Mouse (Mus musculus) G1E-ER4 (cell line): ENCODE measurements around the gene St8sia1. TPM values are rescaled to one million over a fixed set of nuclear protein-coding genes. Genes with fewer than 3 reads are reported as not detected.

ENCODE experiments used
- GATA1 ChIP-seq: IDR thresholded peaks from one replicate; pipeline ENCODE4 v1.8.0; 2012; ENCODE audit warnings: low read length, inconsistent platforms
- polyA plus RNA-seq: library from polyadenylated mRNA; stranded (reverse); fragments of >175 nt; gene quantifications from 2 replicates; pipeline ENCODE4 v1.2.3, GENCODE M21; 2012

The St8sia1 gene
- polyA plus RNA-seq, 1 experiment = not detected

- no peak for TF ChIP-seq GATA1
Measured at GRCm38 (mm10) chr6:142838501-142838900, 125.8 kb downstream of the St8sia1 start.

GRCm38 (mm10) chr6:142837326-142837725, 126.9 kb downstream of the St8sia1 start:
- no peak for TF ChIP-seq GATA1

DNA sequence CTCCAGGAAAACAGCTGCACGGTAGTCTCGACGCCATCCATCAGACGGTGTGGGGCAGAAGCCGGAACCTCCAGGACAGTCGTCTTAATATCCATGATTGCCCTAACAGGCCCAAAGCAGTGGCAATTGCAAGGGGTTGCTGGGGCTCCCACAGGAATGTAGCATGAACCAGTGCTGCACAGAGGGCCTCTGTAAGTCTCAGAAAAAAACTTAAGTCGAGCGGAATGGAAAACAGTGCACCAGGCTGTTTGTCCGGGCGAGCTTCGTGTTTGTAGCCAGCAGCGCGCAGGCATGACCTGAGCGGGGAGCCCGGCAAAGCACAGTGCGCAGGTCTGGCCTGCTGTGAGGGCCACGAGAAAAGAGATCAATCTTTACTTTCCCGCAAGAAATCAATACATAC, 128.5 kb downstream of the St8sia1 start:
- no peak for TF ChIP-seq GATA1

GRCm38 (mm10) chr6:142834911-142835310, 129.3 kb downstream of the St8sia1 start:
- TF ChIP-seq GATA1 = no peak

DNA sequence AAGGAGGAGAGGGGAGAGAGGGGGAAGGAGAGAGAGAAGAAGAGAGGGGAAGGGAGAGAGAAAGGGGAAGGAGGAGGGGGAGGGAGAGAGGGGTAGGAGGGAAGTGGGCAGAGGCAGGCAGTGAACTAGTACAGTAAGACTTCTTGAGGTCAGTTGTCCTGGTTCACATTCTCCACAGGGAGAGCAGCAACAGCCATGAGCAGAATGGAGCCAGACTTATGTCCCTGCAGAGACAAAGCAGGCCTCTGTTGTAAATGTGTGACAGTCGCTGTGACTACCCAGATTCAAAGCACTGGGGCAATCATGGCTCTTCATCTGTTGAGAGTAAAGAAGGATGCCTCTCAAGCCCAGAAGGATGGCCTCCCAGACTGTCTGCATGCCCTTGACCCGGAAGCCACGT, 132.5 kb downstream of the St8sia1 start:
- TF ChIP-seq GATA1 = no peak

DNA sequence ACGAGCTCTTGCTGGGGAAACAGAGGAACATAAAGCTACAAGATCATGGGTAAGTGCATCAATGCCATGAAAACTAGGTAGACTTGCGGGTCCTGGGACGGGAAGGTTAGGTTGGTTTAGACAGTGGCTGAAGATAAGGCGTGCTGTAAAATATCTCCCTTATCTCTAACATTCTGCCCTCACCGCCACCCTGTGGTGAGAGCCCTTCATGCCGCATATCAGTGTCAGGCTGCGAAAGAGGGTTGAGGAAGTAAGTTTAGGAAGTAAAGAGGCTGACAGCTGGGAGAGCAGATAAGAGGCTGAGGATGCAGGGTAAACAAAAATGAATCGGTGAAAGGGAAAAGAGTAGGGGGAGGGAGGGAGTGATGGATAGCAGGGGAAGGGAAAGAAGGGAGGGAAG, 133.0 kb downstream of the St8sia1 start:
- peak; percentile 97 for TF ChIP-seq GATA1

DNA sequence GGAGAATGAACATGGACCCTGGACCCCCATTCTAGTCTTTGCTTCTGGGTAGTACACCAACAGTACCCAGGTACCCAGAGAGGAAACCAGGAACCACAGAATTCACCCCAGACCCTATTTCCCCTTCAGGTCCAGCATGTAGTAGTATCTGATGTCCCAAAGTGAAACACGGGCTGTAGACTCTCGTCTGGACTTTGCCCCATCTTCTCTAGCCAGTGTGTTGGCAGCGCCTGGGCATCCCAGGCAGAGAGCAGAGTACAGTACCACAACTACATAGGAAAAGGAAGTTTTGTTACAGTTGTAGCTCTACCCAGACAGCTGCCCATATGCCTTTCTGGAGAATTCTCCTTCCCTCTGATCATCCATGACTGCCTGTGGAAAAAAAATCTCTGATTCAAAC, 134.0 kb downstream of the St8sia1 start:
- no peak for TF ChIP-seq GATA1

DNA sequence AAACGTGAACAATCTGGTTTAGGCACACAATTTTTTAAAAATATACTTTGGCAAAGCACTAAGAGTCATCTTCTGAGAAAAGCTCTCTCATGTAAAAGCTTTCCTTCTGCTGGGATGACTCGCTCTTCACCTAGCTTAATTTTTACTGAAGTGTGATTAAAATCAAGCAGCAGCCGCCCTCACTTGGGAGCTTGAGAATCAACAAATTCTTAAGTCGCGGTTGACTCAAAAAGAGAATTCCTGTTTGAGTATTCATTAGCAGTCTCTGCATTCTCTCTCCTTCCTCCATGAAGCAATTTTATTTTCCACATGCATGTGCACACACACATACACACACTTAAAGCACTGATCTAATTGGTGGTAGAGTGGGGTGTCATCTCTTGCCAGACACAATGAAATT, 138.8 kb downstream of the St8sia1 start:
- no peak for TF ChIP-seq GATA1

GRCm38 (mm10) chr6:142823008-142823787, 141.1 kb downstream of the St8sia1 start:
- no peak for TF ChIP-seq GATA1

DNA sequence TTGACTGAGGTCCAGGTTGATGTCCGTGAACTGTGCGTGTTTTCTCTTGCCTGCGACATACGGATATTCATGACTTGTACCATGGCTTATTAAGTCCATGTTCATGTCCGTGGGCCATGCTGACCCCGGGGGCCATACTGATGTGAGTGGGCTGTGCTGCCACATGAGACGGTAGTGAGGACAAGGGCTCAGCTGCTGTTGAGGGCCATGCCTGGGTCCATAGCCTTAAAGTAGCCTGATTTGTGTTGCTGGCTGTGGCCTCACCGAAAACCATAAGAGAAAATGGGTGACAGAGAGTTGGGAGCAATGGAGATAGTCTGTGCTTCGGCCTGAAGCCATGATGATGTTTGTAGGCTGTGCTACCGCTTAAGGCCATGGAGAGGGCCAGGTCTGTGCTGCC, 145.9 kb downstream of the St8sia1 start:
- TF ChIP-seq GATA1 = no peak

DNA sequence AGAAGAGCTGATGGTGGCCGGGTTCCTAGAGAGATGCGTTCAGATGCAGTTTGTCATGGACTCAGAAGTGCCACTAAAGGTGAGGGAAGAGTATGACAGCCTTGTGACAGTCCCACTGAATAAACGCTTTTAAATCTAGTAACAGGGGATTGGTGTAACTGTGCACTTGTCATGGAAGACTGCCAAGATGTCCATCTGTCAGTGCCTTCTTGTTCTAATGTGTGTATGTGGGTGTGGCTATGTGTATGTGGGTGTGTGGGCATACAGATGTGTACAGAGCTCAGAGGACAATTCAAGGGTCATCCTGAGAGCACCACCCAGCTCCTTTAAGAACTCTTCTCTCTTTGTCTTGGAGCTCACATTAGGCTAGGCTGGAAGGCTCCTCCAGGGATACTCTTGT, 148.7 kb downstream of the St8sia1 start:
- TF ChIP-seq GATA1 = no peak

DNA sequence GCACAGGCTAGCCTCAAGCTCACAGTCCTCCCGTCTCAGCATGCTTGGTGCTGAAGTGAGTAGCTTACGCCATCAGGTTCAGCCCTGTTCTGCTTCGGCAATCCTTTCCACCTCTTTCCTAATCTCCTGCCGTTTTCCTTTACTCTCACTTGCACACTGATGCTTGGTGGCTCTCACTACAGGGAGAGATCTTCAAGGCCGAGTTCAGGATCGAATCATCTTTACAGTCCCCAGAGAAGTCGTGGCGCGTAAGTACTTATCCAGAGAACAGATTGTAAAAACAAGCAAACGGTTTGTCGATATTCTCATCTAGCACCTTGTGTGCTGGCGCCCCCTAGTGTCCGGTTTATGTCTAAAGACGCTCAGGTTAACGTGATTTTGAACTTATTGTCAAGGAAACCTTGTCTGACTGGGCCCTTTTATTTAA, 149.7 kb downstream of the St8sia1 start:
- TF ChIP-seq GATA1 = no peak

DNA sequence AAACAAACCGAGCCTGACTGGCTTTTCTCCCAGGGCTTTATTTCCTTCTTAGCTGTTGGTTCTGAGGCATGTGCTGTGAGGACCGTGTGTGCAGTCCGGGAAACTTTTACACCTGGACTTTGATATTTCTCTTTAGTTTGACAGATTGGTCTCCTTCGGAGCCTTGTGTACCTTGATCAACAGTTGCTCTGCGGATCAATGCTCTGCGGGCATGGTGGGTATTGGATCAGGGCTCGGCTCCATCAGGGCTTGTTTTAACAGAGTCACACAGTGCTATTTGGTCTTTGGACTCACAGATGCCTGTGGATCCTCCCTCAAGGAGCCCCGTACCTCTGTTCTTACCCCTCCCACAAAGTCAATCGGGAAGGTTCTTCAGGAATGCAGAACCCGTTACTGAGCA, 150.2 kb downstream of the St8sia1 start:
- no peak for TF ChIP-seq GATA1

DNA sequence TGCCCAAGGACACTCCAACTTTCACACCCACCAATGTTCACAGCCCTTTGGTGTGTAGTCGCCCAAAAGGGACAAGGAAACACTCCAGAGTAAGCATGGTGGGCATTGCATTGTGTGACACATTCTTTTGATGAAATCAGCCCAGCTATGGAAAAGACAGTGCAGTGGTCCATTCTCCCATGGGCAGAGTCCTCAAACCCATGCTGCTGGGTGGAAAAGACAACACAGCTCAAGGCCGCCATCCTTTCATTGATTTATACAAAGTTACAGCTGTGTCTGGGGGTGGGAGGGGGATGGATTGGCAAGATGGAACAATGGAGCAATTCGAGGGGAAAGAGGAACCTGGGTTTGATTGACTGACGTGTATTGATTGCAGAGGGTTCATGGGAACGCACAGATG, 151.3 kb downstream of the St8sia1 start:
- TF ChIP-seq GATA1 = no peak

DNA sequence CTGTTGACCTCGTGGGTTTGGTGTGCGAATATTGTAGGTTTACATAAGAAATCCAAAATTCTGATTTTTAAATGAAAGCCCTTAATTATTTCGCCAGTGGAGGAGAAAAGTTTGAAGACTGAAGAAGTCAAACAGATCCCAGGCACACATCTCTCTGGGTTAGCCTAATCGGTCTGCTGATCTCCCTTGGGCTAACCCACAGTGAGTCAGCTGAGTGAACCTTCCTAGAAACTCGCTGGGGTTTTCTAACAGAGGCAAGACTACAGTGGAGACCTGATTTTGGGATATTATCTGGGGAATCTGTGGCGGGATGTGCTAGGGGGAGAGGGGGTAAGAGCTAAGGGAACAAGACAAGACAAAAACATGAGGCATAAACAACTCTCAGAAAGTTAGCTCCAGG, 154.0 kb downstream of the St8sia1 start:
- TF ChIP-seq GATA1 = no peak

- TF ChIP-seq GATA1 = no peak
Measured at GRCm38 (mm10) chr6:142809373-142810098, 154.7 kb downstream of the St8sia1 start.

DNA sequence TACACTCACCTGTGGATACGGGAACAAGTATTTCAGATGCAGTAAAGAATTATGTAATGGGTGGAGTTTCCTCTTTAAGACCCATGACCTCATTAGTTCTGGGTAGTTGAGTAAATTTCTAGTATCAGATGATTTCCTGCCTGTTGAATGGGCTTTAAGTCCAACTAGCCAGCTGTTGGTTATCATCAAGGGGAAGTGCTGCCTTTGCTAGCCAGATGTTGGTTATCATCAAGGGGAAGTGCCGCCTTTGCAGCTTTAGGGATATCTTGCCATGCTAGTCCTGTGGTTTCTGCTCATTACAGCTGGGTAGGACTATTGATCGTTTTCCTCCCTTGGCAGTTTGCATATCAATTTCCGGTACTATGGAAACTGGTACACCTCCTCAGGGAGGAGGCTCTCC, 157.9 kb downstream of the St8sia1 start:
- TF ChIP-seq GATA1 = no peak
